Mouse (Mus musculus) heart, embryonic 12.5 days (tissue): ENCODE measurements at regions not wholly inside any gene's neighbourhood (a gene's known extent, or its start where the extent isn't known, plus 50 kb on each side); places are given as distances from the start of the nearest gene placed in this dataset.

Experiments used
- ATAC-seq: fragments of 200-750 bp; cut with Nextera tagmentation; 2 replicates; pipeline ENCODE4 v1.8.0; 2017; ENCODE audit warnings: moderate TSS enrichment, moderate library complexity; ENCODE audit not compliant: insufficient number of reproducible peaks, low FRiP score
- H3K27ac ChIP-seq: fragments of 300-500 bp; sonication (generic); 2 replicates; pipeline ENCODE4 v1.5.1; 2016; ENCODE audit warnings: mild to moderate bottlenecking, moderate library complexity; ENCODE audit not compliant: poor library complexity, severe bottlenecking
- H3K27me3 ChIP-seq: fragments of 300-500 bp; sonication (generic); replicated peaks from 2 replicates; pipeline ENCODE4 v1.6.1; 2016; ENCODE audit warnings: mild to moderate bottlenecking, moderate library complexity
- H3K36me3 ChIP-seq: fragments of 300-500 bp; sonication (generic); 2 replicates; pipeline ENCODE4 v1.6.1; 2016; ENCODE audit warnings: mild to moderate bottlenecking, moderate library complexity
- H3K4me1 ChIP-seq: fragments of 300-500 bp; sonication (generic); replicated peaks from 2 replicates; pipeline ENCODE4 v1.6.1; 2016; ENCODE audit warnings: mild to moderate bottlenecking
- H3K4me2 ChIP-seq: fragments of 300-500 bp; sonication (generic); 2 replicates; pipeline ENCODE4 v1.6.1; 2016; ENCODE audit warnings: mild to moderate bottlenecking, moderate library complexity
- H3K4me3 ChIP-seq: fragments of 300-500 bp; sonication (generic); 2 replicates; pipeline ENCODE4 v1.5.1; 2016; ENCODE audit warnings: mild to moderate bottlenecking
- H3K9ac ChIP-seq: fragments of 300-500 bp; sonication (generic); 2 replicates; pipeline ENCODE4 v1.6.1; 2016; ENCODE audit warnings: mild to moderate bottlenecking, moderate library complexity
- H3K9me3 ChIP-seq: fragments of 300-500 bp; sonication (generic); replicated peaks from 2 replicates; pipeline ENCODE4 v1.6.1; 2016; ENCODE audit warnings: mild to moderate bottlenecking, moderate library complexity
- WGBS: fragments of 180-500 bp; shearing (Covaris S2); methylation state at CpG from one replicate; pipeline ENCODE4 v1.1.7; 2016; 5-methylcytosine and 5-hydroxymethylcytosine counted together

DNA sequence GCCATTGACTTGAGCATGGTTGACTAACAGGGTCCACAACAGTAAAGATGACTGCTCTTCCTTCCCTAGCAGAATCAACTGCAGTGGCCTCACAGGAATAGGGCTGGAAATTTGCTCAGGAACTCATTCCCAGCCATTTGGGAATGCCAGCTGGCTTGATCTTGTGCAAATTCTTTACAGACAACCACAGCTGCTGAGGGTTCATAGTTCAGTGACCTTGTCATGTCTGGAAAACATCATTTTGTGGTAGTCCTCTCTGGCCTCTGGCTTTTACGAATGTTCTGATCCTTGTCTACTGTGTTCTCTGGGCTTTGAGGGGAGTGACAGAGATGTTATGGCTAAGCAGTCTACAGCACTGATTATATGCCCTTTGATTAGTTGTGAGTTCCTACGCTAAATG, 432.0 kb downstream of the Gm21750 start:
- Histone ChIP-seq H3K4me3 (no peak overlapping the region), H3K36me3 (no peaks in the 10 kb centered on the region), H3K27me3 (no peaks in the 10 kb centered on the region), H3K9ac (no peak overlapping the region), H3K4me1 (no peaks in the 10 kb centered on the region), H3K4me2 (no peak overlapping the region), H3K27ac (no peak overlapping the region), H3K9me3 (no peaks in the 10 kb centered on the region)
- WGBS: 52% methylated on average over 2 of the region's 2 CpGs
- ATAC-seq: no peak

DNA sequence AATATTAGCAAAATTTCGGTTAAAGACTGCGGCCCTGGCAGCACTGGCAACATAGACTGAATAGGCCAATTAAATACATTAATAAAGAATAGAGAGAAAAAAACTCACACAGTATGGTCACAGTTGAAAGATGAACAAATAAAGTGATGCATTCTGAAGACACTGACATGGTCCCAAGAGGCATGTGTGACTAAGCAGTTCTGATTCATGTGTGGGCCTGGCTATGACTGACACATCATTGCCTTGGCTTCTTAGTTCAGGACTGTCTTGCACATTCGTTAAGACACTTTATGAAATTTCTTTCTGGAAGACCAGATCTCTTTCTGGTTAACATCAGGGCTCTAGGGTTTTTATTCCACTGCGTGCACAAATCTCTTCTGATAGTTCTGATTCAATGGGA, 438.7 kb downstream of the Gm21750 start:
- ATAC-seq: no peak
- no peak overlapping the region for H3K4me2 ChIP-seq
- H3K9ac ChIP-seq: no peak overlapping the region
- no peaks in the 10 kb centered on the region for H3K4me1 ChIP-seq
- no peaks in the 10 kb centered on the region for H3K27me3 ChIP-seq
- H3K36me3 ChIP-seq: no peaks in the 10 kb centered on the region
- 75% methylated on average over 4 of the region's 4 CpGs for WGBS
- no peaks in the 10 kb centered on the region for H3K9me3 ChIP-seq
- no peak overlapping the region for H3K27ac ChIP-seq
- H3K4me3 ChIP-seq: no peak overlapping the region

DNA sequence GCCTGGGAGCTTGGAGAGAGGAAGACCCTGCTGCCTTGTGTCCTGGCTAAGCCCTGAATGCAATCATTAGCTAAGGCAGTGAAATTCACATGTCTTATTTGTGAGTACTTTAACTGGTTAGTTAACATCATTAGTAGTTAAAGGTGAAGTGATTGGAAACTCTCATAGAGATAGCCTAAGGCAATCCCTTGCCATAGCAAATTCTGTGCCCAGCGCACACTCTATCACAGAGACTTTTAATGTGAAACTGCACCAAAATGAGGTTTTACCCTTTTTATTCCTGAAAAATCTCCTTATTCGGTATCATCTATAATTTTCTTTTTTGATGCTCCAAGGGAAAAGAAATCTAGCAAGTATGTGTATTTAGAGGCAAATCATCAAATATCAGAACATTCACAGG, 451.6 kb downstream of the Gm21750 start:
- no peak for ATAC-seq
- 85% methylated on average over 2 of the region's 2 CpGs for WGBS
- no peaks in the 10 kb centered on the region for H3K36me3 ChIP-seq
- no peak overlapping the region for H3K4me2 ChIP-seq
- no peaks in the 10 kb centered on the region for H3K27me3 ChIP-seq
- no peak overlapping the region for H3K27ac ChIP-seq
- no peaks in the 10 kb centered on the region for H3K9me3 ChIP-seq
- H3K9ac ChIP-seq: no peak overlapping the region
- H3K4me3 ChIP-seq: no peak overlapping the region
- H3K4me1 ChIP-seq: no peaks in the 10 kb centered on the region

DNA sequence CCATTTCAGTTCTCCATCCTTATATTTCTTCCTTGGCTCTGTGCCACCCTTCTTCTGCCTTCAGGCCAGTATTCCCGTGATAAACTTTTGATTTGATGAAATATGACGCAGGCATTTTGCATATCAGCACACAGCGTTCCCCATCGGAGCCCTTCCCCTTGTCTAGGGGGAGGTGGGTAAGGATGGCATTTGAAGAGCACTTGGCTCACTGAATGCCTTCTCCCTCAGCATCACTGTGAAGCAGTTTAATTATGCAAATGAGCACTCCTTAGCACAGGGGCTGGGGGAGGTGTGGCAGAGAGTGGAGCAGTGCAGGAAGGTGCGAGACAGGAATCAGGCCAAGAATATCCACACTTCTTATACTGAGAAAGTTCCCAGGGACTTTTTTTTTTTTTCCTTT, 452.1 kb downstream of the Gm21750 start:
- H3K4me3 ChIP-seq: no peak overlapping the region
- H3K27ac ChIP-seq: no peak overlapping the region
- 37% methylated on average over 5 of the region's 5 CpGs for WGBS
- no peak overlapping the region for H3K9ac ChIP-seq
- no peak for ATAC-seq
- no peaks in the 10 kb centered on the region for H3K9me3 ChIP-seq
- H3K36me3 ChIP-seq: no peaks in the 10 kb centered on the region
- H3K4me2 ChIP-seq: peak overlapping the region; percentile 11; the same call in 1 of the 2 replicates
- no peaks in the 10 kb centered on the region for H3K4me1 ChIP-seq
- no peaks in the 10 kb centered on the region for H3K27me3 ChIP-seq

DNA sequence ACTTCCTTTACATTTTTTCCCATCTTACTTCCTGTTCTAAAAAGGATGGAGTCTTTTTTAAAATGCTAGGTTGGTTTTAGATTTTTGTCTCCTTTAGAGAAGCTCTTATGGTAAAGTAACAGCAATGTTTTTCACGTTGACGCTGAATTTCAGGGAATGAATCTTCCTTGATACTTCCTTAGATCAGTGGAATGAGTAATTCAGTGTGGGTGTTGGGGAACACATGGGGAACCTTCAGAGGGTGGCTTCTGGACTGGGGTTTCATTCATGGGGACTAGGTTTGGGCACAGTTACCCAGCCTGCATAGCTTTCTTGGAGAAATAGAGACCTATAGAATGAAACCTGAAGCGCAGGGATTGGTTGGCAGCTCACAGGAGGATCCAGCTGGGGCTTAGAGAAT, 452.5 kb downstream of the Gm21750 start:
- WGBS: 61% methylated on average over 3 of the region's 3 CpGs
- no peak overlapping the region for H3K27ac ChIP-seq
- H3K4me1 ChIP-seq: no peaks in the 10 kb centered on the region
- H3K4me2 ChIP-seq: no peak overlapping the region
- H3K36me3 ChIP-seq: no peaks in the 10 kb centered on the region
- H3K9ac ChIP-seq: no peak overlapping the region
- no peak overlapping the region for H3K4me3 ChIP-seq
- H3K9me3 ChIP-seq: no peaks in the 10 kb centered on the region
- no peak for ATAC-seq
- no peaks in the 10 kb centered on the region for H3K27me3 ChIP-seq

DNA sequence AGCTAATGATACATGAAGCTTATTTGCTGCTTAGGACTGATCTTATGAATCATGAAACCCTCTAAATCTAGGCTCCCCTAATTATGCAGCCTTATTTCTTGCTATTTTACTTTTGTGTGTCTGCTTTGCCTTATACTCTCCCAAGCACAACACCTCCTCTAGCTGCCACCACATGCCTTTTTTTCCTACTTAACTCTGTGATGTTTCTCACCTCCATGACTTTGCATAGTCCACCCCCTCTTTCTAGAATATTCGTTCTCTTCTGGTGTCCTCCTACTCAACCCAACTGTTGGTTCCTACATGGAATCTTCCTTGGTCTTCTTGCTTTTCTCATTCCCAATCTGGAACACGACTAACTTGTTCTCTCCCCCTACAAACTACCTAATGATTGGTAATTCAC, 456.7 kb downstream of the Gm21750 start:
- Histone ChIP-seq H3K36me3 (no peaks in the 10 kb centered on the region), H3K9ac (no peak overlapping the region), H3K4me1 (no peaks in the 10 kb centered on the region), H3K27me3 (no peaks in the 10 kb centered on the region), H3K4me3 (no peak overlapping the region), H3K4me2 (no peak overlapping the region), H3K9me3 (no peaks in the 10 kb centered on the region), H3K27ac (no peak overlapping the region)
- 58% methylated on average over 2 of the region's 2 CpGs for WGBS
- ATAC-seq: no peak

DNA sequence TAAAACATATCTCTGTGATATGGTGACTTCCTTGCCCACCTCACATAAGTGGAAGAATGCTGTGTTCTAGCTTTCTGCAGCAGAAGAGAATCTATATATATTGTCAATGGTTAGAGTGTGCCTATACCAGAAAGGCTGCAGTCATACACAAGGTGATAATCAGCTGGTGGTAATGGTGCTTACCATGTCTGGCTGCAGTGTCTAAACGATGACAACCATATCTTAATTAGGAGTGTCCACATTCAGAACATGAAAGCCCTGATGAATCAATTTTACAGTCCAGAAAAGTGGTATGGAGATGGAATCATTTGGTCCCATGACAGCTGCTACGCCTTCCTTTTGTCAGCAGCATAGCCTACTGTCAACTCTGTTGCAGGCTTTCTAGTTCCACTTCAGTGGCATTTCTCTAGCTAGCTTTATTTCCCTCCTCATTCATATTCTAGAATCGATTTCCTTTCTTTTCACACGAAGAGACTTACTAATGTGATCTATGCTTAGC, 484.2 kb downstream of the Gm21750 start:
- H3K4me1 ChIP-seq: no peaks in the 10 kb centered on the region
- ATAC-seq: no peak
- no peak overlapping the region for H3K4me2 ChIP-seq
- no peak overlapping the region for H3K9ac ChIP-seq
- H3K9me3 ChIP-seq: no peaks in the 10 kb centered on the region
- WGBS: 78% methylated on average over 4 of the region's 4 CpGs
- no peaks in the 10 kb centered on the region for H3K36me3 ChIP-seq
- H3K27ac ChIP-seq: no peak overlapping the region
- H3K27me3 ChIP-seq: no peaks in the 10 kb centered on the region
- H3K4me3 ChIP-seq: no peak overlapping the region

DNA sequence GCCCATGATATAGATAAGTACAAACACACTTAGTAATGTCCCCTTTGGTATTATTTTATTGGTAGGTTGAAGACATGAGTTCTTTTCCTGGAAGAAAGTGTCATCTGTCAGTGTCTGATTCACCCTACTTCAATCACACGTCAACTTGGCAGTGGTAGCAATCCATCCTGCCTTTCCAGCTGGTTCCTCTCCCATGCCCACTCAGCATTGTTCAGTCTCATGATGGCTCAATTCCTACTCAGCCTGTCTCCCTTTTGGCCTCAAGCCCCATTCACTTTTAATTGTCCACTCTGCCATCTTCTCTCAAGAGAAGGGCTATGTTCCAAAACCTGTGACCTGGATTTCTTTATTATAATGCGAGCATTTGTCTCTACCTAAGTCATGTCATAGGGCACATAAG, 474.4 kb upstream of the Htr2a start:
- no peak overlapping the region for H3K9ac ChIP-seq
- no peaks in the 10 kb centered on the region for H3K27me3 ChIP-seq
- no peaks in the 10 kb centered on the region for H3K36me3 ChIP-seq
- ATAC-seq: no peak
- no peak overlapping the region for H3K27ac ChIP-seq
- H3K9me3 ChIP-seq: no peaks in the 10 kb centered on the region
- H3K4me2 ChIP-seq: no peak overlapping the region
- no peak overlapping the region for H3K4me3 ChIP-seq
- no peaks in the 10 kb centered on the region for H3K4me1 ChIP-seq
- WGBS: 77% methylated on average over 2 of the region's 2 CpGs

DNA sequence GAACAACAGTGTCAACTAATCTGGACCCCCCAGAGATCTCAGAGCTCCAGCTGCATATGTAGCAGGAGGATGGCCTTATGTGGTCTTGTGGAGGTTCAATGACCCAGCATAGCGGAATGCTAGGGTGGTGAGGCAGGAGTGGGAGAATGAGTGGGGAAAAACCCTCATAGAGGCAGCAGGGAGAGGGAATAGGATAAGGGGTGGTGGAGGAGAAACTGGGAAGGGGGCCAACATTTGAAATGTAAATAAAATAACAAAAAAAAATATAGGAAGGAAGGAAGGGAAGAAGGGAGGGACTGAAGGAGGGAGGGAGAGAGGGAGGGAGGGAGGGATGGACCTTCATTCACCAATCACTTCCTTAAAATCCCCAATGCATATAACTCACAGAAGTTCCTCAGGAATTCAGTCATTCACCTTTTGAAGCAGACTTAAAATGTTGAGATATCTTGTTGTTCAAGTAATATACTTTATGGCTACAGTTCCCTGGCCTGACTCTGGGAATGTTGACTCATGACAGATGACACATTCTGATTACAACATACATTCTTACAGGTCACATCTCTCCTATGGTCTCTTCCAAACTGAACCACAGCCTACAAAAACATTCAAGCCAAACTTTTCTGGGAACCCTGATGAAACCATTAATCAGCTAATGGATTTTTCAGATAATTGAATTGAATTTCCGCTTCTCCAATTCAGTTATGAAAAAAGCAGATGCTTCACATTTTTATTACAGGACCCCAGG, 471.3 kb upstream of the Htr2a start:
- WGBS: 79% methylated on average over 2 of the region's 2 CpGs
- Histone ChIP-seq H3K36me3 (no peaks in the 10 kb centered on the region), H3K27me3 (no peaks in the 10 kb centered on the region), H3K4me3 (no peak overlapping the region), H3K27ac (no peak overlapping the region), H3K4me2 (no peak overlapping the region), H3K4me1 (no peaks in the 10 kb centered on the region), H3K9me3 (no peaks in the 10 kb centered on the region), H3K9ac (no peak overlapping the region)
- no peak for ATAC-seq

DNA sequence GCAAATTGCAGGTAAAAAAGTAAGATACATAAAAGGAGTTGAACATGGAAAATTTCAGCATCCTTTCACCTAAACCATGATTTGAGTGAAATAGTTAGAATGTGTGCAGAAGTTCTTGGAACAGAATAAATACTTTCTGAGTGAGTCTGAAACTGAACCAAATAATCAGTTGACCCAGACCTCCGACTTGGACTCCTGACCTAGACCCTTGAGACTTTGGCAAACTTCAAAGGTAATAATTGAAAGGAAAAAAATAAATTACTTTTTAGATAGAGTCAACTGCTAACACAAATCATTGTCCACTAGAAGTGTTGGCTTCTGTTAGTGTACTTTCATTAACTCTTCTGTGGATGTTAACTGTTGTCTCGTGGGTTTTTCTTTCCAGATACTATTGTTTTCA, 460.6 kb upstream of the Htr2a start:
- Histone ChIP-seq H3K36me3 (no peaks in the 10 kb centered on the region), H3K9ac (no peak overlapping the region), H3K4me1 (no peaks in the 10 kb centered on the region), H3K27me3 (no peaks in the 10 kb centered on the region), H3K4me3 (no peak overlapping the region), H3K27ac (no peak overlapping the region), H3K4me2 (no peak overlapping the region), H3K9me3 (no peaks in the 10 kb centered on the region)
- 70% methylated on average over 2 of the region's 2 CpGs for WGBS
- ATAC-seq: no peak

DNA sequence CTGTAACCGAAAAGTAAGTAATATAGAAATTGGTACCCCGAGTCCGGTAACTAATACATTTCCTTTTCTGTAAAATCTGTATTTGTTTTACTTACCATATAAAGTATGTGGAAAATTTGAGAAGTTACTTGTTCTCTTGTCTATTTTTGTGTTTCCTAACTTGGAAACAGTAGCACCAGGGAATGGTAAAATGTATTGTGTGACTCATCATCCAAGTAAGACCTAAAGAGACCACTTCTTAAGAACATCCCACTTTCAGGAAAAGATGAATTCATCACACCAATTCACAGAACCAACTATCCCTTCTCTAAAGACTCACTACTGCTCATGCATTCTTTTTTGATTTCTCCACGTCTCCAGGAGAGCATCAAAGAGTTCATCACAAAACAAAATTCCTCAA, 457.6 kb upstream of the Htr2a start:
- Histone ChIP-seq H3K27me3 (no peaks in the 10 kb centered on the region), H3K4me3 (no peak overlapping the region), H3K27ac (no peak overlapping the region), H3K9ac (no peak overlapping the region), H3K36me3 (no peaks in the 10 kb centered on the region), H3K4me2 (no peak overlapping the region), H3K4me1 (no peaks in the 10 kb centered on the region), H3K9me3 (no peaks in the 10 kb centered on the region)
- ATAC-seq: no peak
- 78% methylated on average over 4 of the region's 4 CpGs for WGBS

DNA sequence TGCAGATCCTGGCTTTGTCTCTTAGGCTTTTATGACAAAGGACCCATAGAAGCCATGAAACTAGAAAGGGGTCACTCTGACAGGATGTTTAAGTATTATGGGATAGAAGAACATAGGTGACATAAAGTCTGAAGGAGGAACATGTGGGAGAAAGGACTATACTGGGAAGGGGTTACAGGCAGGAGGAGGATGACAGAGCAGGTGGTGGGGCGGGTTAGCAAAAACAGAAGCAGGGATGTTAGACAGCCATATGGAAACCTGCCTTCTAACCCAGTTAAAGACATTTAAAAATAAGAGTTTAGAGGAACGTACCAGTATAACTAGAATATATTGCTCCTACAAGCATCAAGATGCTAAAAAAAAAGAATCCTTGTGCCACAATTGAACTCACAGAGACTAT, 438.9 kb upstream of the Htr2a start:
- WGBS: 79% methylated on average over 2 of the region's 2 CpGs
- H3K9ac ChIP-seq: no peak overlapping the region
- ATAC-seq: no peak
- no peaks in the 10 kb centered on the region for H3K4me1 ChIP-seq
- H3K9me3 ChIP-seq: no peaks in the 10 kb centered on the region
- no peaks in the 10 kb centered on the region for H3K27me3 ChIP-seq
- no peaks in the 10 kb centered on the region for H3K36me3 ChIP-seq
- no peak overlapping the region for H3K4me3 ChIP-seq
- no peak overlapping the region for H3K27ac ChIP-seq
- no peak overlapping the region for H3K4me2 ChIP-seq
